Mouse (Mus musculus) spleen, postnatal 36 days (tissue): ENCODE measurements at regions not wholly inside any gene's neighbourhood (a gene's known extent, or its start where the extent isn't known, plus 50 kb on each side); places are given as distances from the start of the nearest gene placed in this dataset.

ENCODE experiments used
- DNase-seq, 2 experiments: peaks; one replicate each; pipeline ENCODE4 v3.0.0; 2022; ENCODE audit warnings: low spot score in 2 of 2, mixed read lengths in 1 of 2

DNA sequence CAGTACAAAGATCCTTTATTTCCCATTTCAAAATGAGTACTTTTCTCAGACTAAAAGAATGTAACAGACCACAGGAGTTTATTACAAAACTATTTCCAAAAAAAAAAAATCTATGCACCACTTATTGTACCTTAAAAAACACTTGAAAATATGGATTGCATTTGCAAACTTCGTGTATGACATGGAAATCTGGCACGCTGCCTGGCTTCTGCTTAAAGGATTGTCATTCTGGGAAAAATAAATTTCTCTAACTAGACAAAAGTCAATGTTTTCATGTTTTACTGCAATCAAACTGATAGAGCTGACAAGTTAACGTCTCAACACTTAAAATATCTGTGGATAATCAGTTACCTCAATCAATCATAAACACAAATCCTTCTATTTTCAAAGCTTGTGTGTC is 205.5 kb upstream of the Nr2f1 start:
- DNase-seq: no peak

GRCm38 (mm10) chr13:78383761-78384160 is 184.2 kb upstream of the Nr2f1 start:
- DNase-seq: no peak

DNA sequence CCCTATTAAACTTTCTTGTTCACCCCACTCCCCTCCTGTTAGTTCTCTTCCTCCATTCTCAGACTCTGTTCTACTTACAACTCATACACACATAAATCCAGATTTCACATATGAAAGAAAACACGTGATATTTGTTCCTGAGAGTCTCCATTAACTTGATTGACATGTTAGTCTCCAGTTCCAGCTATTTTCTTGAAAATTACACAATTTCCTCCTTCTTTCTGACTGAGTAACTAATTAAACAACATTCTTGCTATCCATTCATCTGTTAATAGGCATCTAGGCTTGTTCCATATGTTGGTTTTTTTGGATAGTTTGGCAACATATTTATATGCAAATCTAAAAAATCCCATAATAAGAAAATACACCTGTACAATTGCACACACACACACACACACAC is 161.7 kb upstream of the Nr2f1 start:
- DNase-seq: no peak

- DNase-seq: no peak
These were observed 149.3 kb upstream of the Nr2f1 start for GRCm38 (mm10) chr13:78348830-78349229.

DNA sequence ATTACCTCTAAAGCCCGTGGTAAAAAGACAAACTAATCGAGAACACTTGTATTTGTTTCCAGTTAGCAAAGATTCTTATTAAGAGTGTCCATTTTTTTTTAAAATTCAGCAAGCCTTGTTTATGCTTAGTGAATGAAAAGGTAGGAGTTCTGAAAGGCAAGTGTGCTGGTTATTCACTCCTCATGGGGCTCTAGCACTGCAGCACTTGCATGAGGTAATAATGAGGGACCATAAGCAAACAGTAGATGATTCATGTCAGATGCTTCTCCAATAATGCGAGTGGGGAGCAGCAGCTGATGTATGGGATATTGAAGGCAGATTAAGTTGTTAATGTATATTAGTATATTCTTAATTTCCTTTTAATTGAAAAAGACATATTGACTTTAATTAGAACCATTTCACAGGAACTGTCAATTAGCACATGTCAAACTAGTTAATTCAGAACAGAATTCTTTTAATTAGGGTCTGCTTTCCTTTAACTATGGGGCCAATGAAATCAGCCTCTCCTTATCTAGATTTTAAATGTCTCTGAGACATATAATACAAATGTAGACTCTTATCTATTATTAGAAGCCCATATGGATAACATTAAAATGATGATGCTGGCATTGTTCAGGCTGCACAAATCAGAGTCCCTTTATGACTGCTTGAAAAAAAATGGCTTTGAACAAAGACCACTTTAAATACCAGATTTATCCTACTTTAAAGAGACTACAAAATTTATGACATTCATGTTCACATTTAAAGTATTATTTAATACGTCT is 125.1 kb upstream of the Nr2f1 start:
- no peak for DNase-seq

- DNase-seq: no peak
These were observed 123.6 kb upstream of the Nr2f1 start for GRCm38 (mm10) chr13:78323183-78323582.

DNA sequence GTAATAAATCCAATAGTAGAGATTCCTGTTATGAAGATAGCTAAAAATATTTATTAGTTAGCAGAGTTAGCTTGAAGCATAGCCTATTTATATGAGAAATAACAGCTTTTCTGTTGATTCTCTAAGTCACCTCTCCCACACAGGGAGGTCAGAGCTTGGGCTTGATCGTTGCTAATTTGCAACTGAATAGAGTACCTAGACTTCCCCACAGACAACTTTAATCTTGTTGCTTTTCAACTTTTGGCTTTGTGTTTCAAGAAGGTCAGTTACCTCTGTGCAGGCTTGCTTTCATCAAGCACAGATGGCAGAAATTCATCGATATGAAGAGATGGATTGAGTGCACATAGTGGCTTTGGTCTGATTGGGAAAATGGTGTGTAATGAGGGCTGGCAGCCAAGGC is 118.9 kb upstream of the Nr2f1 start:
- no peak for DNase-seq

DNA sequence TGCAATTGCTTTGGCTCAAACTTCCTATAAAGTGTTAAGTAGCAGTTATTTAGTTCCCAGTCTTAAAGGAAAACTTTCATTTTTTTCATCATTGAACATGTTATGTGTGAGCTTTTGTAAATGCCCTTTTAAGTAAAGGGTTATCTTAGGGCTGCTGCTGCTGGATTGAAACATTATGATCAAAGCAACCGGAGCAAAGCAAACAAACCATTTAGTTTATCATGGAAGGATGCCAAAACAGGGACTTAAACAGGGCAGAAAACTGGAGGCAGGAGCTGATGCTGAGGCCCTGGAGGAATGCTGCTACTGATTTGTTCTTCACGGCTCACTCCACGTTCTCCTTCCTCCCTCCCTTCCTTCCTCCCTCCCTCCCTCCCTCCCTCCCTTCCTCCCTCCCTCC is 111.3 kb upstream of the Nr2f1 start:
- no peak for DNase-seq
